Mouse (Mus musculus) embryonic stem cell, embryonic (primary cell): Measurements from ENCODE around the gene Olfml2a.
"Not testable (repeated sequence)": the region's sequence is repeated elsewhere in the genome, so short reads cannot be mapped to it uniquely, and the experiment has no call there.

Experiments used
- CTCF ChIA-PET, 4 experiments: fragments of 300-600 bp in 2 of 4; fragments of 350-600 bp in 2 of 4; sonication (Branson Sonifier 250); formaldehyde crosslinking; loops; one replicate each; lab custom pipeline; 2022; ENCODE audit warnings: inconsistent platforms in 2 of 4; lab: Charles Lee
- POLR2A ChIA-PET, 4 experiments: fragments of 300-600 bp in 2 of 4; fragments of 350-600 bp in 2 of 4; sonication (Branson Sonifier 250); formaldehyde crosslinking; loops; one replicate each; lab custom pipeline; 2022; ENCODE audit warnings: antibody characterized with exemption in 4 of 4, inconsistent platforms in 1 of 4; lab: Charles Lee

Gene Olfml2a

GRCm38 (mm10) chr2:39008954-39009365 lies 77.2 kb downstream of the Olfml2a start:
- POLR2A ChIA-PET: interaction anchor here in 3 of 4 experiments (0.7 to 13.2 kb wide), 16 partner anchors 8 to 181 kb away, joined by 3 to 225 read pairs (median 5); partner anchors contain the start of genes Golga1 (in 1 of the 3) and Scai (in 1 of the 3)

GRCm38 (mm10) chr2:39010144-39010543 lies 78.4 kb downstream of the Olfml2a start:
- CTCF ChIA-PET: not testable (repeated sequence)
- POLR2A ChIA-PET: interaction anchor here in 3 of 4 experiments (0.7 to 13.2 kb wide), 5 partner anchors 8 to 25 kb away, joined by 3 to 225 read pairs (median 29); no protein-coding TSS in a partner anchor

More at GRCm38 (mm10) chr2:39008954-39009365, 77.2 kb downstream of the Olfml2a start:
- CTCF ChIA-PET: interaction anchor here in 1 of 4 experiments (0.5 kb wide), 1 partner anchor 81 kb away, joined by 3 read pairs; the partner anchor contains the start of gene Nr6a1

- ChIA-PET POLR2A (interaction anchor here in 1 of 4 experiments (1.3 to 9.0 kb wide), 2 partner anchors 8 to 12 kb away, joined by 4 to 55 read pairs; no protein-coding TSS in a partner anchor), CTCF (no interaction called here)
These were observed 79.5 kb downstream of the Olfml2a start for GRCm38 (mm10) chr2:39011264-39011663.

GRCm38 (mm10) chr2:39011971-39012370 lies 80.2 kb downstream of the Olfml2a start:
- ChIA-PET POLR2A (interaction anchor here in 1 of 4 experiments (1.3 to 9.0 kb wide), 2 partner anchors 9 to 13 kb away, joined by 4 to 55 read pairs; no protein-coding TSS in a partner anchor), CTCF (no interaction called here)

- POLR2A ChIA-PET: interaction anchor here in 3 of 4 experiments (0.5 to 9.0 kb wide), 6 partner anchors 9 to 120 kb away, joined by 3 to 62 read pairs (median 24); partner anchors contain the start of genes Arpc5l (in 2 of the 3) and Rpl35 (in 2 of the 3)
- CTCF ChIA-PET: interaction anchor here in 1 of 4 experiments (1.0 kb wide), 1 partner anchor 14 kb away, joined by 3 read pairs; no protein-coding TSS in a partner anchor
These were observed 81.0 kb downstream of the Olfml2a start for GRCm38 (mm10) chr2:39012768-39013279.
